Mouse (Mus musculus) c-Kit-negative CD71-positive TER-119-positive erythroid progenitor cells, embryonic 14.5 days (primary cell): ENCODE results near the gene Cttnbp2nl.
A peak's percentile ranks its signal among the peaks of the same experiment; 100 is the strongest.

Source experiments
- DNase-seq: peaks from one replicate; pipeline ENCODE4 v3.0.0-alpha.2; 2013; ENCODE audit warnings: low read depth, low spot score

Gene Cttnbp2nl

GRCm38 (mm10) chr3:105058627-105059513, 5.9 kb upstream of the Cttnbp2nl start:
- peak; percentile 29 for DNase-seq

GRCm38 (mm10) chr3:105055666-105056065, 2.7 kb upstream of the Cttnbp2nl start:
- no peak for DNase-seq

- DNase-seq, result no peak
These were observed 2.0 kb upstream of the Cttnbp2nl start for GRCm38 (mm10) chr3:105054952-105055351.

- DNase-seq, result no peak
These were observed 704 bp upstream of the Cttnbp2nl start for GRCm38 (mm10) chr3:105053698-105054001.

- DNase-seq, result no peak
These were observed 592 bp downstream of the Cttnbp2nl start for GRCm38 (mm10) chr3:105052171-105052936.

- no peak for DNase-seq
These were observed 1.8 kb downstream of the Cttnbp2nl start for GRCm38 (mm10) chr3:105051103-105051502.

GRCm38 (mm10) chr3:105049848-105050247, 3.1 kb downstream of the Cttnbp2nl start:
- no peak for DNase-seq

GRCm38 (mm10) chr3:105047616-105048015, 5.3 kb downstream of the Cttnbp2nl start:
- DNase-seq, result no peak

- no peak for DNase-seq
These were observed 6.1 kb downstream of the Cttnbp2nl start for GRCm38 (mm10) chr3:105046870-105047269.

- no peak for DNase-seq
These were observed 9.2 kb downstream of the Cttnbp2nl start for GRCm38 (mm10) chr3:105043746-105044145.

GRCm38 (mm10) chr3:105040983-105041625, 11.8 kb downstream of the Cttnbp2nl start:
- no peak for DNase-seq

- no peak for DNase-seq
These were observed 12.9 kb downstream of the Cttnbp2nl start for GRCm38 (mm10) chr3:105040002-105040401.

GRCm38 (mm10) chr3:105037240-105037770, 15.6 kb downstream of the Cttnbp2nl start:
- DNase-seq, result no peak

GRCm38 (mm10) chr3:105036281-105036847, 16.6 kb downstream of the Cttnbp2nl start:
- DNase-seq, result no peak

- no peak for DNase-seq
These were observed 29.5 kb downstream of the Cttnbp2nl start for GRCm38 (mm10) chr3:105023371-105024005.

GRCm38 (mm10) chr3:105019826-105020692, 32.9 kb downstream of the Cttnbp2nl start:
- DNase-seq, result no peak

GRCm38 (mm10) chr3:105018783-105019105, 34.2 kb downstream of the Cttnbp2nl start:
- DNase-seq, result no peak

GRCm38 (mm10) chr3:105018085-105018782, 34.7 kb downstream of the Cttnbp2nl start:
- no peak for DNase-seq

- no peak for DNase-seq
These were observed 35.6 kb downstream of the Cttnbp2nl start for GRCm38 (mm10) chr3:105017314-105017713.

GRCm38 (mm10) chr3:105016204-105016603, 36.7 kb downstream of the Cttnbp2nl start:
- DNase-seq, result no peak
